7 mouse cellular contexts compared by ENCODE assay signal in genomic region chr11:81779881-81780280, GRCm38 (mm10).
DNase-seq lines count a peak whose midpoint lies in the region; ATAC-seq lines count a peak whose summit lies in the region.

No protein-coding gene starts in this region.

- ATAC-seq in erythroblast, adult 5-6 weeks (replicated peaks; ENCODE audit: low FRiP score, poor library complexity, severe bottlenecking) = no peak

- DNase-seq in right cerebral cortex, adult 18-20 months = peak; percentile 52
- DNase-seq in right cerebral cortex, postnatal 25 days = no peak
- peak; percentile 56 to 71 for DNase-seq in cerebellum, postnatal 36 days
- peak; percentile 7 to 12 for DNase-seq in kidney, postnatal 36 days
- peak; percentile 68 for DNase-seq in skeletal muscle tissue, adult 2 months (ENCODE audit: low read depth, low spot score)
- no peak for DNase-seq in embryo, embryonic 10 days (ENCODE audit: low spot score)

Comparison
In these comparisons a context has a peak if more than half of its experiments do, and no peak if none do; other contexts are left out.
1. DNase-seq: peak in right cerebral cortex, adult 18-20 months (single experiment), cerebellum, postnatal 36 days (2 of 2), kidney, postnatal 36 days (2 of 2) and skeletal muscle tissue, adult 2 months (single experiment); none in right cerebral cortex, postnatal 25 days (single experiment) and embryo, embryonic 10 days (single experiment).